Mouse (Mus musculus) common myeloid progenitor, adult 5-6 weeks (primary cell): Measurements from ENCODE around the gene Steap3. TPM values are rescaled to one million over a fixed set of nuclear protein-coding genes. Genes with fewer than 3 reads are reported as not detected.

ENCODE experiments used
- ATAC-seq: replicated peaks from 2 replicates; pipeline ENCODE4 v1.8.0; 2016; ENCODE audit warnings: low read depth, mild to moderate bottlenecking, moderate TSS enrichment, inconsistent platforms; ENCODE audit not compliant: poor library complexity, severe bottlenecking
- total RNA-seq: library from RNA; stranded (forward); fragments of 200-1000, 187-1606 nt; gene quantifications from 2 replicates; pipeline ENCODE4 v1.2.3, GENCODE M21; 2017

Gene Steap3
- total RNA-seq, 1 experiment from 2014 or later: 30.0 TPM

- ATAC-seq: no peak
These were observed 104.5 kb downstream of the Steap3 start for GRCm38 (mm10) chr1:120168016-120168415.

DNA sequence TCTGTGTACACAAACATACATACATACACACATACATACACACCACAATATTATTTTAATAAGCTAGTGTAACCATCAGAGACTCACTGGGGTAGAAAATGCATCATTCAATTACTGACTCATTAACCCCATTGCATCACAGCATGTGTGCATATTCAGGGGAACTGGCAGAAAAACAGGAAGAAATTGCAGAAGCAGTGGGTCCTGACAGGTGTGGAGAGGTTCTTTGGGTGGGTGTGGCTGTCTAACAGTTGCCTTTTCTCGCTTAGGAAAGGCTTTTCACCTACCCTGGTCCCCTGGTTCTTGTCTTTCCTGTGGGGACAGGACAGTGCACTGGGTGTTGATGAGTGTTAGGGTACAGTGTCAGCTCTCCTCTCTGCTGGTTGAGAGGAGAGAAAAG lies 109.9 kb downstream of the Steap3 start:
- ATAC-seq: no peak

DNA sequence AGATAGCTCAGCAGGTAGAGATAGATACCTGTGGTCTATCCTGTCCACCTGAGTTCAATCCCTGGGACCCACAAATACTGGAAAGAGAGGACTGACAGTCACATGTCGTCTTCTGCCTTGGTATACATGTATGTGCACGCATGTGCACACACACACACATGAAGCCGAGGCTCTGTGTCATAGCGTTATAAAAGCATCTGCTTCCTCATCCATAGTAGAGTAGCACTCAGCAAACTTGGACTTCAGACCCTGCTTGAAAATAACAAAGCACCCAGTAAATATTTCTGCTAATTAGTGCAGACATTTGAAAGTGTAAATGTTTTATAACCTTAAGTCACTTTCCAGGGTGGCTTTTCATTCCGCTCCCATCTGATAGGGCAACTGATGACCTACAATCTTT lies 111.0 kb downstream of the Steap3 start:
- no peak for ATAC-seq

DNA sequence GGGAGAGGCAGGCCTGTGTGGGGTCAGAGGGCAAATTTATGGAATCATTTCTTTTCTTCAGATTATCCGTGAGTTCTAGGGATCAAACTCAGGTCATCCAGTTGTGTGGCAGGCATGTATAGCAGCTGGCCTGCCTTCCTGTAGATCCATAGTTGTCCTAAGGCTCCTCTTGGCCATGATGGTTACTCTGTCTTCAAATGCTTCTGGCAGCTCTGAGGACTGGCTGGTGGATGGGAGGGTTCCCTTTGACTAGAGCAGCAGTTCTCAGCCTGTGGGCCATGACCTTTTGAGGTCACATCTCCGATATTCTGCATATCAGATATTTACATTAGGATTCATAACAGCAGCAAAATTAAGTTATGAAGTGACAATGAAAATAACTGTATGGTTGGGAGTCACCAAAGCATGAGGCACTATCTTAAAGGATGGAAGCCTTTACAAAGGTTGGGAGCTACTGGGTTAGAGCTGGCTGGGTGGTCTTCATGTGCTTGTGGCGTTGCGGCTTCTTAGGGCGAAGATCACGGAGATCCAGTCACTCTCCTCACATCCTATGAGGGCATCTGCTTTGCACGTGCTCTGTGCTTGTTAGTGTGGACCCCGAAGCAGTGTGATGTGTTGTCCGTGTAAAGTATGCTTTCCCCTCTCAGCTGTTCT lies 113.9 kb downstream of the Steap3 start:
- ATAC-seq: no peak

- peak; percentile 79; the same call in 1 of the 2 replicates for ATAC-seq
These were observed 117.2 kb downstream of the Steap3 start for GRCm38 (mm10) chr1:120155325-120155724.

GRCm38 (mm10) chr1:120154232-120154631 lies 118.3 kb downstream of the Steap3 start:
- ATAC-seq: peak; percentile 81

DNA sequence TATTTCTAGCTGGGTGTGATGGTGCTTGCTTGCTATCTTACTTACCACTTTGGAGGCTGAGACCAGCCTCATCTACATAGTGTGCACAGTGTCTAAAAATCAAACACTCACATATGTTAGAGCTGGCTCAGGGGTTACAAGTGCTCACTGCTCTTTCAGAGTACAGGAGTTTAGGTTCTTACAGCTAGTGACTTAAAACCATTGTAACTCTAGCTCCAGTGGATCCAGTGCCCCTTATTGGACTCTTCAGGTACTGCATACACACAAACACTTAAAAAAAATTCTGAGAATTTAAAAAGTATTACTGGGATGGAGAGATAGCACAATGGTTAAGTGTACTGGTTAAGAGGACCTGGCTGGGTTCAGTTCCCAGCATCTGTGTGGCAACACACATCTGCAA lies 125.5 kb downstream of the Steap3 start:
- peak; percentile 72 for ATAC-seq

DNA sequence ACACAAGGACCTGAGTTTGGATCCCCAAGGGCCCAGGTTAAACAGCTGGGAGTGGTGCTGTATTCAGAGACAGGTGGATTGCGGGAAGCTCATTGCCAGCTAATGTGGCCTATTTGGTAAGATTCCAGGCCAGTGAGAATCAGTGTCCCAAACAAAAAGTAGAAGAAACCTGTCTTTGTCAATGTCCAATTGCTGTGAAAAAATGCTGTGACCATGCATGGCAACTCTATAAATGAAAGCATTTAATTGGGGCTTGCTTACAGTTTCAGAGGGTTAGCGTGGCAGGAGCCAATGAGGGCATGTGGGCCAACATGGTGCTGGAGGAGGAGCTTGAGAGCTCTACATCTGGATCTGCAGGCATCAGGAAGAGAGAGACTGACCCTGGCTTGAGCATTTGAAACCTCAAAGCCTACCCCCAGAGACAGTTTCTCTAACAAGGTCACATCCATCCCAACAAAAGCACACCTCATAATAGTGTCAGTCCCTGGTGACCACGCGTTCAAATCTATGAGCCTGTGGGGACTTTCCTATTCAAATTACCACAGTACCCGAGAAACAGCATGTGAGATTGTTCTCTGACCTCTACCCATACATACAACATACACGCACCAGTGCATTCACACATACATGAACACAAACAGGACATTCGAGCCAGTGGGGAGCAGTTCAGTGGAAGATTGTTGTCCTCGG lies 126.8 kb downstream of the Steap3 start:
- ATAC-seq: no peak

- ATAC-seq: no peak
These were observed 130.0 kb downstream of the Steap3 start for GRCm38 (mm10) chr1:120142551-120142950.

Other genes with a start within 250 kb of the Steap3 start
- 0.78 and 0.87 TPM in 2 replicates for gene Tmem37, start 198.6 kb downstream of the Steap3 start, total RNA-seq
- 294 and 313 TPM in 2 replicates for gene Dbi, start 151.6 kb downstream of the Steap3 start, total RNA-seq
- 4.1 and 12.9 TPM in 2 replicates for gene 3110009E18Rik, start 151.5 kb downstream of the Steap3 start, total RNA-seq
- not detected in 2 replicates for gene C1ql2, start 67.9 kb upstream of the Steap3 start, total RNA-seq
- 0.87 TPM in 1 of 2 replicates, not detected in the other for gene Marco, start 232.3 kb upstream of the Steap3 start, total RNA-seq